Mouse (Mus musculus) lung, postnatal 0 days (tissue): ENCODE data around the gene Tor3a. TPM values are rescaled to one million over a fixed set of nuclear protein-coding genes. Genes with fewer than 3 reads are reported as not detected.

Experiments used
- ATAC-seq: fragments of 200-750 bp; cut with Nextera tagmentation; 2 replicates; pipeline ENCODE4 v1.8.0; 2017; ENCODE audit warnings: moderate library complexity
- DNase-seq: peaks from one replicate; pipeline ENCODE4 v3.0.0-alpha.2; 2016; ENCODE audit warnings: low spot score
- H3K27ac ChIP-seq: fragments of 300-500 bp; sonication (generic); 2 replicates; pipeline ENCODE4 v1.5.1; 2014; ENCODE audit warnings: antibody characterized with exemption, mild to moderate bottlenecking, low read length, mixed read lengths
- H3K27me3 ChIP-seq: fragments of 300-500 bp; sonication (generic); replicated peaks from 2 replicates; pipeline ENCODE4 v1.6.1; 2014; ENCODE audit warnings: low read length, mixed read lengths; ENCODE audit not compliant: insufficient read depth
- H3K36me3 ChIP-seq: fragments of 300-500 bp; sonication (generic); 2 replicates; pipeline ENCODE4 v1.6.1; 2014; ENCODE audit warnings: low read length, mixed read lengths; ENCODE audit not compliant: insufficient read depth
- H3K4me1 ChIP-seq: fragments of 300-500 bp; sonication (generic); 2 replicates; pipeline ENCODE4 v1.6.1; 2014; ENCODE audit warnings: antibody characterized with exemption, low read depth, low read length, mixed read lengths; ENCODE audit not compliant: insufficient read depth
- H3K4me2 ChIP-seq: fragments of 300-500 bp; sonication (generic); replicated peaks from 2 replicates; pipeline ENCODE4 v1.6.1; 2014; ENCODE audit warnings: low read depth, mild to moderate bottlenecking, low read length, moderate library complexity, mixed read lengths
- H3K4me3 ChIP-seq: fragments of 300-500 bp; sonication (generic); 2 replicates; pipeline ENCODE4 v1.5.1; 2014; ENCODE audit warnings: low read depth, low read length
- H3K9ac ChIP-seq: fragments of 300-500 bp; sonication (generic); replicated peaks from 2 replicates; pipeline ENCODE4 v1.6.1; 2014; ENCODE audit warnings: low read depth, mild to moderate bottlenecking
- H3K9me3 ChIP-seq: fragments of 300-500 bp; sonication (generic); 2 replicates; pipeline ENCODE4 v1.6.1; 2016; ENCODE audit warnings: low read length, mixed read lengths
- CTCF ChIP-seq: IDR thresholded peaks from 2 replicates; pipeline ENCODE4 v1.5.1; 2016; ENCODE audit warnings: antibody characterized with exemption, mild to moderate bottlenecking
- EP300 ChIP-seq: IDR thresholded peaks from 2 replicates; pipeline ENCODE4 v1.6.1; 2016; ENCODE audit warnings: antibody characterized with exemption, mild to moderate bottlenecking, control low read depth
- WGBS: fragments of 180-500 bp; shearing (Covaris S2); extraction: QIAGEN DNeasy Blood & Tissue Kit; methylation state at CpG from one replicate; pipeline ENCODE4 v1.1.7; 2014; 5-methylcytosine and 5-hydroxymethylcytosine counted together
- polyA plus RNA-seq: library from polyadenylated mRNA; unstranded; fragments of >200 nt; fragmentation: Nextera tagmentation; extraction: Ambion mirVana; gene quantifications from 2 replicates; pipeline ENCODE4 v1.2.1, GENCODE M21; 2015

The Tor3a gene
- polyA plus RNA-seq, 1 experiment from 2014 or later, result 37.8 TPM

- H3K4me1 ChIP-seq, result no peaks in the 10 kb centered on the region
- no peak overlapping the region for H3K4me2 ChIP-seq
- no peaks in the 10 kb centered on the region for H3K27me3 ChIP-seq
- H3K27ac ChIP-seq, result no peak overlapping the region
- H3K9me3 ChIP-seq, result no peaks in the 10 kb centered on the region
- H3K36me3 ChIP-seq, result peaks cover 19% of the 10 kb centered on the region; the same call in 1 of the 2 replicates
- DNase-seq, result no peak
- no peak overlapping the region for H3K9ac ChIP-seq
- TF ChIP-seq EP300, result no peak
- TF ChIP-seq CTCF, result peak; percentile 61
- ATAC-seq, result no peak
- no peak overlapping the region for H3K4me3 ChIP-seq
Observed at GRCm38 (mm10) chr1:156630965-156631364, 43.2 kb downstream of the Tor3a start.

- H3K9me3 ChIP-seq, result no peaks in the 10 kb centered on the region
- 88% methylated on average over 8 of the region's 8 CpGs for WGBS
- TF ChIP-seq CTCF (no peak), EP300 (no peak)
- DNase-seq (no peak), ATAC-seq (no peak)
- peaks cover 19% of the 10 kb centered on the region; the same call in 1 of the 2 replicates for H3K36me3 ChIP-seq
- no peak overlapping the region for H3K9ac ChIP-seq
- H3K27ac ChIP-seq, result no peak overlapping the region
- no peaks in the 10 kb centered on the region for H3K27me3 ChIP-seq
- H3K4me3 ChIP-seq, result no peak overlapping the region
- H3K4me2 ChIP-seq, result no peak overlapping the region
- no peaks in the 10 kb centered on the region for H3K4me1 ChIP-seq
Observed at GRCm38 (mm10) chr1:156629984-156630383, 44.2 kb downstream of the Tor3a start.

GRCm38 (mm10) chr1:156626729-156627128, 47.4 kb downstream of the Tor3a start:
- H3K36me3 ChIP-seq, result peaks cover 19% of the 10 kb centered on the region; the same call in 1 of the 2 replicates
- no peaks in the 10 kb centered on the region for H3K9me3 ChIP-seq
- 77% methylated on average over 3 of the region's 4 CpGs for WGBS
- no peak overlapping the region for H3K27ac ChIP-seq
- no peaks in the 10 kb centered on the region for H3K4me1 ChIP-seq
- no peak overlapping the region for H3K4me3 ChIP-seq
- DNase-seq, result no peak
- H3K27me3 ChIP-seq, result no peaks in the 10 kb centered on the region
- TF ChIP-seq CTCF (peak; percentile 51), EP300 (no peak)
- no peak for ATAC-seq
- no peak overlapping the region for H3K9ac ChIP-seq
- no peak overlapping the region for H3K4me2 ChIP-seq

GRCm38 (mm10) chr1:156624231-156624630, 49.9 kb downstream of the Tor3a start:
- Histone ChIP-seq H3K27ac (no peak overlapping the region), H3K27me3 (no peaks in the 10 kb centered on the region), H3K9ac (no peak overlapping the region), H3K4me1 (no peaks in the 10 kb centered on the region), H3K9me3 (no peaks in the 10 kb centered on the region), H3K4me3 (no peak overlapping the region), H3K4me2 (no peak overlapping the region), H3K36me3 (0 out of 2 replicates have a peak, but pooled peaks cover under 1% of the 10 kb centered on the region)
- ATAC-seq (no peak), DNase-seq (no peak)
- 21% methylated on average over 1 of the region's 1 CpGs for WGBS
- TF ChIP-seq EP300 (no peak), CTCF (no peak)

- Histone ChIP-seq H3K36me3 (no peaks in the 10 kb centered on the region), H3K4me2 (no peak overlapping the region), H3K4me1 (no peaks in the 10 kb centered on the region; the same call in 1 of the 2 replicates), H3K9me3 (no peaks in the 10 kb centered on the region), H3K27me3 (no peaks in the 10 kb centered on the region), H3K9ac (no peak overlapping the region), H3K27ac (0 out of 2 replicates have a peak overlapping the region, but pooled peaks have one; percentile 20), H3K4me3 (no peak overlapping the region)
- 37% methylated on average over 3 of the region's 3 CpGs for WGBS
- DNase-seq, result no peak
- TF ChIP-seq CTCF (no peak), EP300 (no peak)
- ATAC-seq, result no peak
Observed at GRCm38 (mm10) chr1:156620951-156621350, 53.2 kb downstream of the Tor3a start.

GRCm38 (mm10) chr1:156620292-156620909, 53.8 kb downstream of the Tor3a start:
- H3K27me3 ChIP-seq, result no peaks in the 10 kb centered on the region
- no peaks in the 10 kb centered on the region; the same call in 1 of the 2 replicates for H3K4me1 ChIP-seq
- no peak overlapping the region for H3K9ac ChIP-seq
- TF ChIP-seq CTCF, result no peak
- TF ChIP-seq EP300, result no peak
- peak; percentile 16; the same call in 1 of the 2 replicates for ATAC-seq
- H3K36me3 ChIP-seq, result no peaks in the 10 kb centered on the region
- no peak overlapping the region for H3K4me2 ChIP-seq
- H3K9me3 ChIP-seq, result no peaks in the 10 kb centered on the region
- DNase-seq, result peak; percentile 32
- H3K4me3 ChIP-seq, result no peak overlapping the region
- 60% methylated on average over 4 of the region's 4 CpGs for WGBS
- 0 out of 2 replicates have a peak overlapping the region, but pooled peaks have one; percentile 20 for H3K27ac ChIP-seq
